Mouse (Mus musculus) activated CD4-positive, CD25-positive, alpha-beta regulatory T cell, adult 4 months (primary cell): Measurements from ENCODE around the gene Bbs9. TPM values are rescaled to one million over a fixed set of nuclear protein-coding genes. Genes with fewer than 3 reads are reported as not detected.
"Not testable (repeated sequence)": the region's sequence is repeated elsewhere in the genome, so short reads cannot be mapped to it uniquely, and the experiment has no call there.

ENCODE experiments used
- ATAC-seq: one replicate; pipeline ENCODE4 v1.8.0; 2017
- polyA plus RNA-seq, 2 experiments: library from polyadenylated mRNA; unstranded; fragments of 100-300 nt; shearing (Covaris generic); gene quantifications; one replicate each; pipeline ENCODE4 v1.2.1; 2017

The Bbs9 gene
- polyA plus RNA-seq, 2 experiments from 2014 or later: 10.7 to 15.1 TPM

- ATAC-seq: no peak
Observed at GRCm38 (mm10) chr9:22697811-22698210, 222.3 kb downstream of the Bbs9 start.

- ATAC-seq: no peak
Observed at GRCm38 (mm10) chr9:22698501-22698900, 223.0 kb downstream of the Bbs9 start.

- no peak for ATAC-seq
Observed at GRCm38 (mm10) chr9:22702065-22702611, 226.6 kb downstream of the Bbs9 start.

GRCm38 (mm10) chr9:22702812-22703367 is 227.4 kb downstream of the Bbs9 start:
- ATAC-seq: no peak

- ATAC-seq: no peak
Observed at GRCm38 (mm10) chr9:22703541-22703940, 228.0 kb downstream of the Bbs9 start.

- no peak for ATAC-seq
Observed at GRCm38 (mm10) chr9:22707166-22707913, 231.8 kb downstream of the Bbs9 start.

- ATAC-seq: no peak
Observed at GRCm38 (mm10) chr9:22708970-22709726, 233.6 kb downstream of the Bbs9 start.

GRCm38 (mm10) chr9:22710032-22710431 is 234.5 kb downstream of the Bbs9 start:
- ATAC-seq: no peak

GRCm38 (mm10) chr9:22711339-22711738 is 235.8 kb downstream of the Bbs9 start:
- ATAC-seq: no peak

- no peak for ATAC-seq
Observed at GRCm38 (mm10) chr9:22712743-22713142, 237.2 kb downstream of the Bbs9 start.

- ATAC-seq: not testable (repeated sequence)
Observed at GRCm38 (mm10) chr9:22713286-22713685, 237.8 kb downstream of the Bbs9 start.

- no peak for ATAC-seq
Observed at GRCm38 (mm10) chr9:22717583-22717982, 242.1 kb downstream of the Bbs9 start.

GRCm38 (mm10) chr9:22718174-22718823 is 242.8 kb downstream of the Bbs9 start:
- ATAC-seq: no peak

- ATAC-seq: no peak
Observed at GRCm38 (mm10) chr9:22732646-22733045, 257.1 kb downstream of the Bbs9 start.

GRCm38 (mm10) chr9:22734954-22735353 is 259.4 kb downstream of the Bbs9 start:
- ATAC-seq: no peak

GRCm38 (mm10) chr9:22735385-22735784 is 259.9 kb downstream of the Bbs9 start:
- ATAC-seq: no peak

GRCm38 (mm10) chr9:22737893-22738292 is 262.4 kb downstream of the Bbs9 start:
- no peak for ATAC-seq

GRCm38 (mm10) chr9:22738861-22739260 is 263.3 kb downstream of the Bbs9 start:
- ATAC-seq: no peak

GRCm38 (mm10) chr9:22741967-22742366 is 266.5 kb downstream of the Bbs9 start:
- no peak for ATAC-seq

GRCm38 (mm10) chr9:22748617-22749016 is 273.1 kb downstream of the Bbs9 start:
- ATAC-seq: no peak

- ATAC-seq: no peak
Observed at GRCm38 (mm10) chr9:22750779-22751545, 275.4 kb downstream of the Bbs9 start.

GRCm38 (mm10) chr9:22751546-22751929 is 276.0 kb downstream of the Bbs9 start:
- ATAC-seq: no peak
